Mouse (Mus musculus): Measurements from ENCODE around the gene Cenpv.

Gene Cenpv

DNA sequence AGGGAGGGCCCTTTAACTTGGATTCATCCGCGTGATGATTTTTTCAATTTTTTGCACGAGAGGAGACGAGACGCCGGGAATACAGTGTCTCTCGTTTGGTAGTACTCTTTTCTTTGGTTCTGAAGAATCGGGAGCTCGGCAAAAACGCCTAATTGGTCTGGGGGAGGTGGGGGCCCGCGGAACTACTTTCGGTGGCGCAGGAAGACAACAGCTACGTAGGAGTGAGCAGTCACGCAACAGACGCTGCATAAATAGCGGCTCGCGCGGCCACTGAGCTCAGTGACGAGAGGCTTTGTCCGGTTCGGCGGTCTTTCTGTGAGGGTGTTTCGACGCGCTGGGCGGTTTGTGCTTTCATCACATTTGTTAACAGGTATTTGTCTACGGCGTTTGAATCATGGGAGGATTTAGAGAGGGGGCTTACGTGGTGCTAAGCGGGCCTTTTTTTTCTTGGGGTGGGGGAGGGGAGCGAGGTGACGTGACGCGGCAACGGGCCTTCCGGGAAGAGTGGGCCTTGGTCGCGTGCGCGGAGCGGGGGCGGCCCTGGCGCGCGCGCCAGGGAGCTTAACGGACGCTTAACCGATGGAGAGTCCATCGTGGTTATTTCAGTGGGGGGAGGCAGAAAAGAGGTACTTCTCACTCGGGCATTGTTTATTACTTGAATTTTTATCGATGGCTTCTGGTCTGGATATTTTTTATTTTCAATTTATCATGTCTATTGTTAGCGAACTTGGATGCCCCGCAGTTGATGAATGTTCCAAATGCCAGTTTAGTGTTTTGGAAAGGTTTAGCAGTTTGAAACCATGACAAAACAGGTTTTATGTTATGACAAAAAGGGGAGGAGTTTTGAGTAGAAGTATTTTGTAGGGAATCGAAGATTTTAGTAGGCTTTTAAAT lies 12.4 kb upstream of the Cenpv start:
- under 1% methylated on average over 57 of the region's 58 CpGs for WGBS

DNA sequence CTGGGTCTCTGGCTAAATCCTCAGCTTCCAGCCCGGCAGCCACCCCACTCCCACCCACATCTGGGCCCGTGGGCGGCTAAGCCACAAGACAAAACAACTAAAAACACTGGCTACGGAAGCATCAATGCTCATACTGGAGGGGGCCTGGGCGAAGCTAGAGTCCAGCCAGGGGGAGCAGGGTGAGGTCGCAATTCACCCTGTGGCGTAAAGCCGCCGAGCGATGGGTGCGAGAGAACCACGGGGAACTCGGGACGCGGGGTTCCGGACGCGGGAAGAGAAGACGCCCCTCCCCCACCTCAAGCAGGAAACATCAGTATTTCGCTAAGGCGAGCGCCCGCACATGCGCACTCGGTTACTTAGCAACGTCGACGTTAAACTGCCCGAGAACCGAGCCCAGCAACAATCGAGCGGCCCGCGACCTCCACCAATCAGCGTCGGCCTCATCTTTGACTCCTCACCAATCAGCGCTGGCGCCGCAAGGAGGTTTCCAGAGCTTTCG lies 11.7 kb upstream of the Cenpv start, which contains the start of gene Ubb:
TSS of gene Ubb (plus strand) at position 445 of the 499 bp plus-strand sequence.
- WGBS = under 1% methylated on average over 40 of the region's 40 CpGs

DNA sequence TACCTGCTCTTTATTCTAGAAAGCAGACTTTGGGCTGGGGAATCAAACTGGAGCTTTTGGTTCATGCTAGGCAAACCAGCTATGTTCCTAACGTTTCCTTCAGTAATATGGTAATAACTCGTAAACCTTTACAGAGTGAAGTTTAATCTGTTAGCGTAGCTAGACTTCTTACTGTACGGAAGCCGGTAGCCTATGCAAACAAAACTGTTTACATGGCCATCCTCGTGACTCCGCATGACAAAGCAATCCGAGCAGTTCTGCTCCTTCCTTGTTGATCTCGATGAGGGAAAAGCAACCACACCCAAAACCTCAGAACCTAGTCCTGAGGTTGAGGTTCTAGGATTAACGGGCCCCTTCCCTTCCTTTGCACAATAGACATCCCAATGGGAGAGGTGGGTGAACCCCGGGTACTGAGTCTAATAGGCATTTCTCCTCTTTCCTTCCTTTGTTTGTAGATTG lies 11.2 kb upstream of the Cenpv start:
- WGBS = under 1% methylated on average over 11 of the region's 11 CpGs

DNA sequence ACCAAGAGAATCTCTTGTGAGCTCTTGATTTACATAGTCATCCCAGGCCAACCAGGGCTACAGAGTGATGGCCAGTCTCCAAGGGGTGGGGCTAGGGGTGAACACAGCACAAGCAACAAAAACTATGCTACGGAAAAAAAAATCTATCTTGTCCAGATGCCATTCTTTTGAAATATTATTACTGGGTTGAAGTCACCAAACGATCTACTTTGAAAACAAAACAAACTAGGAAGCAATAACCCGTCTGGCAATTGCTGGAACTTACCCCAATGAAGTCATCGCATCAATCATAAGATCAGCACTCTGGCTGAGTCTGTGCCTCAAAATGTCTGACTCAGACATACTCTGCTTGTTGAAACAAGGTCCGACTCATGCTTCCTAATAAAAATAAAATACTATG lies 10.7 kb upstream of the Cenpv start:
- WGBS = under 1% methylated on average over 5 of the region's 5 CpGs

DNA sequence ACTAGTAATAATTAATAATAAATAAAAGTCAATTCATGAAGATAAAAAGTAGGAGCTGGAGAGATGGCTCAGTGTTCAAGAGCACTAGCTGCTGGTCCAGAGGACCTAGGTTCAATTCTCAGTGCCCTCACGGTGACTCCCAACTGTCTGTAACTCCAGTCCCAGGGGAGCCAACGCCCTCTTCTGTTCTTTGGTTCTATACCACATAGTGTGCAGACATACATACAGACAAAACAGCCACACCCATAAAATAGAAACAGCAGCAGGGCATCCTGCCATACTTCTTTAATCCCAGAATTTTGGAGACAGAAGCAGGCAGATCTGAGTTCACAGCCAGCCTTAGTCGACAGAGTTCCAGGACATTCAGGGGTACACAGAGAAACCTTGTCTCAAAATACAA lies 4.9 kb upstream of the Cenpv start:
- 83% methylated on average over 3 of the region's 3 CpGs for WGBS

DNA sequence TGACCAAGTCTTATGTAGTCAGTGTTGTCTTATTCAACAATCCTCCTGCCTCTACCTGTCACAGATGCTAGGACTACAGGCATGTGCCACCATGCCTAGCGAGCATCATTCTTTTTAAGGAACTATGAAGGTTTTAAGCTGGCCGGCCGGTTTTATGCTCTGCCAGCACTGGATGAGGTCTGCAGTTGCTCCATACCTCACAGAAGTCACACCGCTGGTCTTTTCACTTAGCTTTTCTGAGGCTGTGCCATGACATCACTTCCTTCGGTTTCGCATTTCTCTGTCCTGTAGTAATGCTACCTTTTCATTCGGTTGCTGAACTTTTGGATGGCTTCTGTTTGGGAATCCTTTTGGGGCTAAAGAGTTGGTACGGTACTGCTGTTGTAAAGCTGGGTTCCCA lies 2.5 kb upstream of the Cenpv start:
- 86% methylated on average over 8 of the region's 8 CpGs for WGBS

DNA sequence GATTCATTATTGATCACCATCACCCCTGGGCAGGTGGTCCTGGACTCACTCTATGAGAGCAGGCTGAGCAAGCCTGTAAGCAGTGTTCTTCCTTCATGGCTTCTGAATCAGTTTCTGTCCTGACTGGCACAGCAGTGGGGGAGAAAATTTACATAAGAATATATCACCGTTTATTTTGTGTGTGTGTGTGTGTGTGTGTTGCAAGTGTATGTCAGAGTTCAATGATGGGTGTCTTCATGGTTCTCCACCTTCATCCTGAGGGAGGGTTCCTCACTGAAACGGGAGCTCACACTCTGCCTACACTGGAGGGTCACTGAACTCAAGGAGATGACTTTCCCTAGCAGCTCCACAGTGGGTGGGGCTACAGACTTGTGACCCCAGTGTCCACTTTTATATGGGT lies 1.9 kb upstream of the Cenpv start:
- 65% methylated on average over 2 of the region's 2 CpGs for WGBS

DNA sequence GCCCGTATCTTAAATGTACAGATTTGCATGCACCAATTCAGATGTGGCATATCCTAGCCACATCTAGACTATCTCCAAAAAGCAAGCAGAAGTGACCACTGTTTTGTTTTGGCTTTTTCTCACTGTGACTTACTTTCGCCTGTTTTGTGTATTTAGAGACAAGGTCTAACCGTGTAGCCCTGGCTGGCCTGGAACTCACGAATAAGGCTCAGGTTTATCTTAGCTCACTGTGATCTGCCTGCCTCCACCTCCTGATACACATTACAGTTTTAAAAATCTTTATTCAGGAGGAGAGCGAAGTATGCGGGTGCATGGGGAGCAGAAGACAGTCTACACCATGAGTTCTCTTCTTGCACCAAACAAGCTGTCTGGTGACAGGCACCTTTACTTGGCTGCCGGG lies 1.1 kb upstream of the Cenpv start:
- whole genome bisulfite sequencing = 93% methylated on average over 7 of the region's 7 CpGs

DNA sequence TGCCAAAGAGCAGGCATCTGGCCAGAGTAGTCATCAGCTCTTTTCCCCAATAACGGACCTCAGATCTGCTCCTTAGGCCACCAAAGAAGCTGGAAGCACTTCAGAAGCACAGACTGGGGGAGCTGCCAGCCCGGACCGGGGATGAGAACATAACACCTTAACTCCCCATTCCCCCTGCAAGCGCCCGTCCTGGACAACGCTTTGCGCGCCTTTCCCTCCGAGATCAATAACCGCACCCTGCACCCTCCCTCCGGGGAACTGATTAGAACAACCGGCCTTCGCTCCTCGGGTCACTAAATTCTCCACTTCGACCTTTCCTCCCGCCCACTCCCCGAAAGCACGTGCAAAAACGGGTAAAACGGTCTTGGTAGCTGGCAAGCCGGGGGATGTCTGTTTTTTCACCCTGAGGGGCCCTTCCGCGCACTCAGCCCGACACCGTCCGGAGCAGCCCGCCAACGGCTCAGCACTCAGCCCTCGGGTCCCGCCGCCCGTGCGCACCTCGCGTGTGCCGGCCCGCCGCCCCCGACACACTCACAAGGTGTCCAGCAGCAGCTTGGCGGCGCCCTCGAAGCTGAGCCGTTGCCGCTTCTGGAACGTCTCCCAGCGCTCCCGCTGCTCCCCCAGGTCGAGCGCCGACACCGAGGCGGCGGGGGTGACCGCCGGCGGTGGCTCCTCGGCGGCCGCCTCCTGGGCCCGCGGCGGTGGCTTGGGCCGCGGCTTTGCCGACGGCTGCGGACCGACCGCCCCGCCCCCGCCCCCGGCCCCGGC lies 556 bp downstream of the Cenpv start:
- under 1% methylated on average over 72 of the region's 73 CpGs for WGBS

DNA sequence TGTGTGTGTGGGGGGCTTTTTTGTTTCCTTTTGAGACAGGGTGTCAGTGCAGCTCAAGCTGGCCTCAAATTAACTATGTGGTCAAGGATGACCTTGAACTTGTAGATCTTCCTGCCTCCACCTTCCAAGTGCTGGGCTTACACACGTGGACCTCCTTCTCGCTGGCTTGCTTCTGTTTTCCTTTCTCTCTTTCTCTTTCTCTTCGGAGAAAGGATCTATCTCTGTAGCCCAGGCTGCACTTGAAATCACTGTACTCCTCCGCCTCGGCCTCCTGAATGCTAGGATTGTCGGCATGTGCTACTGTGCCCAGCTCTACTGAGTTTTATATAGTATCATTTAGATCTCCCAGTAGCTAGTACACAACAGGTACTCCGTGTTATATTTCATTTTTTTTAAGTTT lies 1.5 kb downstream of the Cenpv start:
- WGBS = 35% methylated on average over 7 of the region's 7 CpGs

DNA sequence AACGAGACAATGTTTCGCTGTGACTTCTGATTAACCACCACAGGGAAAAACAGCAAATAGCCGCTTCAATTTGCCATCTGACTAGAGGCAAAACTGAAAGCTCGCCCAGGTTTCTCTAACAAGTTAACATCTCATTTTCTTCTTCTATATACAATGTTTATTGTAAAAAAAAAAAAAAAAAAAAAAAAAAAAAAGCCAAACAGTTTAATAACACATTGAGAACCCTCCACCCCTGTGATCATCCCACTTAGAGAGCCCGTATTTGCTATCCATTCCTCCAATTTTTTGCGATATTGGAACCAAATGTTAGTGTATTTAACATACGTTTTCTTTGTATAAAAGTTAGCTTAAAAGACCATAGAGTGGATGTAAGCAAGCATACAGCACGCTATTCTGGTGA lies 2.0 kb downstream of the Cenpv start:
- 75% methylated on average over 8 of the region's 8 CpGs for WGBS

DNA sequence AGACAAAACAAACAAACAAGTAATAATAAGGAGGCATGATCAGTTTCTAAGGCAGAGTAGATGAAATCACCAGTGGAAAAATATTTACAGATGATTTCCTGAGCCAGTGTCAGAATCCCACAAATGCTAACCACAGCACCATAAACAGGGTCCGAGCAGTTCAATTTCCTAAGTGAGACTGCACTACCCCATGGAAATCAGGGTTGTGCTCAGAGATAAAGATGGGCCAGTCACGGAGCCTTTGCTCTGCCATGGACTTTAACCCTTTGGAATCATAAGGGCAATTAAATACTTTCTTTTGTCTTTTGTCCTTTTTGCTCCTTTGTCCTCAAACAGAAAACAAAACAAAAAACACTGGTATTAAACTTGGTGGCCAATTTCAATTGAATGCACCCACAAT lies 16.8 kb downstream of the Cenpv start:
- 80% methylated on average over 2 of the region's 2 CpGs for WGBS

DNA sequence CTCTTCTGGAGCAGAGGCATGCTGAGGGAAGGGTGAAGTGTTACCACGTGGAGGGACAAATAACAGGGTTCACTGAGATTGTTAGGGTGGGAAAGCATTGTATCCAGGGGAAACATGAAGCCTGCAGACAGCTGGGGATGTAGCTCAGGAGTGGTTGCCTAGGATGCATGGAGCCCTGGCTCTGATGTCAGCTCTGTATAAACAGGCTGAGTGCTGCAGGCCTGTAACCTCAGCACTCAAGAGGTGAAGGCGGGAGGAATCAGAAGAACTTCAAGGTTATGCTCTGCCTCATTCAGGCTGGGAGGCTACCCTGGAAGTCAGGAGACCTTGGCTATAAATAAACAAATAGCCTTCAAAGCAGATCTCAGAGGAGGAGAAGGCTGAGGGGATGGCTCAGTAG lies 20.1 kb downstream of the Cenpv start:
- WGBS = 55% methylated on average over 2 of the region's 2 CpGs

DNA sequence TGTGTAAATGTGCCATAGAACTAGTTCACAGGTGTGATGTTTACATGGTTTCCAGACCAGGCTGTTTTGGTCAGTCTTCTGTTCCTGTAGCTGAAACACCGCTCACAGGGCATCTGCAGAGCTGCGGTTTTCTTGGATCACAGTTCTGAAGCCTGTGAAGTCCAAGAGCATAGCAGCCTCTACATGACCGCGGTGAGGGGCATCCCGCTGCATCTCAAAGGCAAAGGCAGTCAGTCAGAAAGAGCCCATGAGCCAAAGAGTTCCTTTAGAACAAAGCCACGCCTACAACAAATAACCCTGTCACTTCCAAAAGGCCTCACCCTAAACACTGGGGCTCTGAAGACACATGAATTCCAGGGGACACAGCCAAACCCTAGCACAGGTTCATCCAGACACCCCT lies 25.8 kb downstream of the Cenpv start:
- 80% methylated on average over 6 of the region's 6 CpGs for WGBS

DNA sequence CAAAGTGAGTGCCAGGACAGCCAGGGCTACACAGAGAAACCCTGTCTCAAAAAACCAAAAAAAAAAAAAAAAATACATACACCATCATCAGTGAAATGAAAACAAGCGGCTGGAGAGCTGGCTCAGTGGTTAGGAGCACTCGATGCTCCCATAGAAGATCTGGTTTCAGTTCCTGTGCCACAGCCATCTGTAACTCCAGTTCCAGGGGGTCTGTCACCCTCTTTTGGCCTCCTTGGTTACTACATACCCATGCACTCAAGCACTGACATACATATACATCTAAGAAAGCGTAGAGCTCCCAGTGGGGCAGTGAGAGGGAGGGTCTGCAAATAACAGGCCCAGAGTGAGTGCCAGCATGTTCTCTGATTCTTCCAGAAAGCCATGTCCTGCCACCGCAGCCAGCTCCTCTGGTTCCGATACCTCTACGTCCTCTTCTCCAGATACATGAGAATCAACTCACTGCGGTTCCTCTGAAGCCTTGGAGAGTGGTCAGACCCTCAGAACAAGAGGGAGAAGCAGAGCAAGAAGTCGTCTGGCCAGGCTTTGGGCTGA lies 26.5 kb downstream of the Cenpv start:
- 88% methylated on average over 8 of the region's 8 CpGs for WGBS

DNA sequence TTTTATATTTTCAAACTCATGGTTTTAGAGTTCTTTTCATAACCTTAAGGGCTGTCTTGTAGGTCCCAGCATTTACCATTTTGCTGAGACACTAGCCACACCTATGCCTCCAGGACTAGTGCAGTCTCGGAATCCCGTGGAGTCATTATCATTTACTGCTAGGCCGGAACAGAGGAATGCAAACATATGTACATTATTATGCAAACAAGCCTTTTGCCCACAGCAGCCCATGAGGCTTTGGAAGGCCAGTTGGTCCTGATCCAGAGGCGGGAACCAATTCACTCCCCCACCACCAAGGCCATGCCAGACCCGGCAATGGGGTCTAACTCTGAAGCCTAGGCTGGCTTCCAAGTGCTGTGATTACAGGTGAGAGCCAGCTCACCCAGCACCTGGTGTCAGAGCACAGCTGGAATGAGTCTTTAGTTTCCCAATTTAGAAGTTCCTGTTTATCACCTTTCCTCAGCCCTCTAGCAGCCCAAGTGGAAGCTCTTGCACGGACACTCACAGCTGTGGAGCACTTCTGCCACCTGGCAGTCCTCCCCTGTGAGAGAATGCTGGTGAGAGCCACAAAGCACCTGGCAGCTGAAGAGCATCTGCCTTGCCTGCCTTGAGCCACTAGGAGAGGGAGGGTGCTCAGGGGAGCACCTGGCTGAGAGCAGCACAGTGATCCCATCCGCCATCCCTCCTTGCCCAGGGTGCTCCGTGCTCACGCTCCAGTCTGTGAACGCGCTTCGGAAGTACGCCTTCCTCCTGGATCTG lies 27.4 kb downstream of the Cenpv start:
- WGBS = 86% methylated on average over 13 of the region's 13 CpGs

DNA sequence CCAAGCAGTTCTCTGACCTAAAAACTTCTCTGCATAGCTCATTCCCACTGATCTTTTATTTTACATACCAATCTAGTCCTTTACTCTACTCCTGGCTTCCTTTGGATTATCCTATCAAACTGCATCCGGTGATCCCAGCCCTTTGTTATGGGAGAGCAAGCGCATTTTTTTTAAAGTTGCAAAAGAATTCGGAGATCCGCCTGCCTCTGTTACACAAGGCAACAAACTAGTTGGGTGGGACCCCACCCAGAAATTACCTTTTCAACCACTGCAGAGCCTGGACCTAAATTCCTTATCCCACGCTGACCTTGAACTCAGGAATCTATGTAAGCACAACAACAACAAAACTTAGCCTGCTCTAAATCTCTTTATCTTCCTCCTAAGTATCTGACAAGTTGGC lies 28.1 kb downstream of the Cenpv start:
- WGBS = 96% methylated on average over 5 of the region's 5 CpGs

DNA sequence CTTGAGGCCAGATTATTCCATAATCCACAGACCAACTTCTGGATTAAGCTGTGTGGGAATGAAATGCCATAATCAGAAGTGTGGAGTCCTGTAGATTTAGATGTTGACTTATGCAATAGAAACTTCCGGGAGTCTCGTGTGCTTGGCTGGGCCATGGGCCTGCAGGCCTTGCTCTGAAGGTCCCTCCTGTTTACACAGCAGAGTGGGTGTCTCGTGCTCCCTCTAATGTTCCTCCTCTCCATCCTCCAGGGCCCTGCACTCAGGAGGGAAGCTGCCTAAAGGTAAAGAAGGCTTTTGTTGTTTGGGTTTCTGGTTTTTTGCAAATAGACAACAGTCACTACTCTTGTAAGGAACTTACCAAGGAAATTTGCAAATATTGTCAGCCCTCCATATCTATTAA lies 29.5 kb downstream of the Cenpv start:
- WGBS = 91% methylated on average over 3 of the region's 3 CpGs

DNA sequence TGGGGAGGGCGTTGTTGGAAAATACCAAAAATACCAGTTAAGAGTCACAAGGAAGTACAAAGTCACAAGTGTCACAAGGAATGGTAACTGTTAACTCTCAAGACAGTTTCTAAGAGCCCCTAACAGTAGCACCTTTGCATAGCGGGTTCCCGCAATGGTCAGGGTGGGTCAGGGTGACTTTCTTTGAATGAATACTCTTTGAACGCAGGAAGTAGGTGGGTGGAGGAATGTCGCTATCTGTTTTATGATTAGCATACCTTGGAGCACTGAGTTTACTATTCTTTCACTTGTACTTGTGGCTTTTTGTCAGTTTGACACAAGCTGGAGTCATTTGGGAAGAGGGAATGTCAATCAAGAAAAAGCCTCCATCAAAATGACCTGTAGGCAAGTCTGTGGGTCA lies 30.2 kb downstream of the Cenpv start:
- WGBS = 97% methylated on average over 5 of the region's 5 CpGs

DNA sequence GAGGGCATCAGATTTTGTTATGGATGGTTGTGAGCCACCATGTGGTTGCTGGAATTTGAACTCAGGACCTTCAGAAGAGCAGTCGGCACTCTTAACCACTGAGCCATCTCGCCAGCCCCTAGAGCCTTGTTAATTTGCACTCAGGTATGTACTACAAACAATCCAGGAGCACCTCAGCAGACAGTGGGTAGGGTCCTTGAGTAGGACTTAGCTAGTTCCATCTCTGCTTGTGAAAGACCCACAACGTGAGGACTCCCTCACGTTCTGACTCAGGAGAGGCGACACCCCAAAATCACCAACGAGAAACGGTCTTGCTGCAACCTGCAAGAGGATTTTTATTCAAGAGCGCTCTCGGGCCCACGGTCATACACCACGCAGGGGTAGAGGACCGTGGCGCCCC lies 30.7 kb downstream of the Cenpv start:
- WGBS = 97% methylated on average over 13 of the region's 13 CpGs

DNA sequence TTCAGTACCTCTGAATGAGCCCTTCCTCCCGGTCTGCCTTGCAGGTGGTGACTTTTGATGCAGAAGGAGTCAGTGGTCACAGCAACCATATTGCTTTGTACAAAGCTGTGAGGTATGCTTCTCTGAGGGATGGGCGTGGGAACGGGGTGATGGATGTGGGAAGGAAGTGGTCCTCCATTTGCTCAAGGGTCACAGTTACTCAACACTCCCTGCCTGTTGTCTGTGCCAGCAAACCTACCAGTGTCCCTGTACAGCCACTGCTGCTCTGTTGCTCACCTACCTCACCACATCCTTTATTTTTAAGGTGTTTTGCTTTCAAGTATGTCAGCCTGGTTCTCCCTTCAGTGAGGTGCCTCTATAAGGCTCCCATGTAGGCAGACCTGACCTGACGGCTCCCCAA lies 31.4 kb downstream of the Cenpv start:
- 93% methylated on average over 4 of the region's 4 CpGs for WGBS

DNA sequence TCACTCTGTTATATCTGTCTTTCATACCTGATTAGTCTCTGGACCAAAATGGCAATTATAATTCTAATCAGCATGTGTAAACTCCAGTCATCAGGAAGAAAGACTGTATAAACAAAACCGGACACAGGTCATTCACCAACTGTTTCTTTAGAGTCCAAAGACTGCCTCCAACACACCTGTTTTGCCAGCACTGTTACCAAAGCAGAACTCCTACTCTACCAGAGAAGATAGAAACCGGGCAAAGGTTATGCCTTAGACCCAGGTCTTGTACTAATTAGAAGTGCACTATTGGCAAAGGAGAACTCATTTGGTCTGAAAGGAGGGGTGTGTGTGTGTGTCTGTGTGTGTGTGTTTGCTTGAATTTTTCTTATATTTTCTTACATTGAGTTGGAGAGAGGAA lies 38.5 kb downstream of the Cenpv start:
- WGBS = 88% methylated on average over 2 of the region's 2 CpGs

Measured in cerebral cortex, adult 2 months (tissue).